Mouse (Mus musculus) 3134 (cell line): ENCODE results near the gene Yju2.
"Not testable (repeated sequence)": the region's sequence is repeated elsewhere in the genome, so short reads cannot be mapped to it uniquely, and the experiment has no call there.

Experiments
- DNase-seq: peaks from one replicate; pipeline ENCODE4 v3.0.0-alpha.2; 2011; ENCODE audit warnings: low spot score; ENCODE audit not compliant: insufficient read length; ENCODE audit errors: extremely low read depth

Yju2 gene

GRCm38 (mm10) chr17:55958918-55959728, at the start of gene Yju2:
Yju2 (plus strand) TSS chr17:55959099.
- DNase-seq, result peak; percentile 95

- peak; percentile 84 for DNase-seq
Measured at GRCm38 (mm10) chr17:55931553-55932502, 27.1 kb upstream of the Yju2 start.

DNA sequence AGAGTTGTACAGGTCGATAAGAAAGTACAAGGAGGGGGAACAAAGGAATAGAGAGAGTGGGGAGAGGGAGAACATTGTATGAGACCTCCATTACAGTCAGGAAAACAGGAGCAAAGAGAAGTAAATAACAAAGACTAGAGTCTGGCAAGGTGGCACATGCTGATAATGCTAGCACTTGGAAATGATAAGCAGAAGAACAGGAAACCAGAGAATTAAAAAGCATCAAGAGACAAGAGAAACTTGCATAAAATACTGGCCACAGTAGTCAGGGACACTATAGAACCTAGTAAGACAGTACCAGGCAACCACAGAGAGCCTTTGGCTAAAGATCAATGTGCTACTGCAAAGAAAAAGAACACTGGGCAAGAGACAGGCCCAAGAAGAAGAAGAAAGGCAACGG, 26.3 kb upstream of the Yju2 start:
- DNase-seq, result no peak

DNA sequence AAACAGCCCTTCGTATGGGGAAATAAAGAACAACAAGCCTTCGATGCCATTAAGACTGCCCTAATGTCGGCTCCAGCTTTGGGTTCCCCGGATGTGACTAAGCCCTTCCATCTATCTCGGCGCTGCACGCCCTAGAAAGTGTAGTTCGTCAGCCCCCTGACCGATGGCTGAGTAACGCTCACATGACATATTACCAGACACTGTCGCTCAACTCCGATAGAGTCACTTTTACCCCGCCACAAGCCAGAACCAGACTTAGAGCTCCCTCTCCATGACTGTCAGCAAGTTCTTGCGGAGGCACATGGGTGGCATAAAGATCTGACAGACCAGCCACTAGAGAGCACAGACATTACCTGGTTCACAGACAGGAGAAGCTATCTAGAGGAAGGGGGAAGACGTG, 25.7 kb upstream of the Yju2 start:
- no peak for DNase-seq

DNA sequence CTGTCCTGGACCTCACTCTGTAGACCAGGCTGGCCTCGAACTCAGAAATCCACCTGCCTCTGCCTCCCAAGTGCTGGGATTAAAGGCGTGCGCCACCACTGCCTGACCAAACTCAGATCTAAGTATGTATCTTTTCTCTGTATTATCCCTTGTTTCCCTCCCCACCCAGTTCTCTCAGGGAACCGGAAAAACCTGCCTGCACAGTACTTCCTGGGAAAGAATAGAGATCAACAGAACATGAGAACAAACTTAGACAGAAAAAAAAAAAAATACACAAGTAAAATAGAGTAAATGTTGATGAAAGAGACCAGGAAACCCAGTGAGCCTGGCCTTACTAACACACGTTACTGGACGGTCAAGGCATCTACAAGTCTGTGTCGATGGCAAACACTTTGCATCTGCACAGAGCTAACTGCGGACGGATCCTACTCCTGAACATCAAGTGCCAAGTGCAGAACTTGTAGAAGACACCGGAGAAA, 14.5 kb upstream of the Yju2 start:
- DNase-seq, result not testable (repeated sequence)

- DNase-seq, result peak; percentile 91
Measured at GRCm38 (mm10) chr17:55944866-55945682, 13.8 kb upstream of the Yju2 start.

DNA sequence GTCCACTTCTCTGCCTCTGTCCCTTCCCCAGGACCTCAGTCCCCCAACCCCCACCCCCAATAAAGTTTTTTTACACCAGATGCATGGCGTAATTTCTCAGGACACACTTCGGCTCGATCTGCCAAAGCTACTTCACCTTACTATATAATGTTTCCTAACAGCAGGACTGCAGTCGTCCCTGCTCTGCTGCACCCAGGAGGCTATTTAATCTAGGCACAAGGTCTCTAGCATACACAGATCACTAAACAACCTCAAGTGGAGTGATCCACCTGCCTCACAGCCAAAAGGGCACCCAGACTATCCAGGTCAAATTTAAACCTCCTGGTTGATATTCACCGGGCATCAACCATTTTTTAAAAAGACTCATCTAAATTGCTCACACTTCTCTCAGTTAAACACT, 13.2 kb upstream of the Yju2 start:
- no peak for DNase-seq

DNA sequence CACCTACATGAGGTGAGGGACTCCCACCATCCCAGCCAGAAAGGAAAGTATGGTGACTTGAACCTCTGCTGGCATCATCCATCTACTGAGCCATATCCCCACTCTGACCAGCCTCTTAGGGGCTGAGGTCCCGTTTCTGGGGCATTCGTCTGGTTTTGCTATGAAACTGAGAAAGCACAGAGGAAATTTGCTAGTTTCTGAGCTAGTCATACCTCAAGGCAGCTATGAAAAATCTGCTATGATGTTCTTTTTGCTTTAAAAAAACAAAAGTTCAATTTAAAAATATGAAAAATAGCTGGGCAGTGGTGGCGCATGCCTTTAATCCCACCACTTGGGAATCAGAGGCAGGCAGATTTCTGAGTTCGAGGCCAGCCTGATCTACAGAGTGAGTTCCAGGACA, 10.3 kb upstream of the Yju2 start:
- no peak for DNase-seq

DNA sequence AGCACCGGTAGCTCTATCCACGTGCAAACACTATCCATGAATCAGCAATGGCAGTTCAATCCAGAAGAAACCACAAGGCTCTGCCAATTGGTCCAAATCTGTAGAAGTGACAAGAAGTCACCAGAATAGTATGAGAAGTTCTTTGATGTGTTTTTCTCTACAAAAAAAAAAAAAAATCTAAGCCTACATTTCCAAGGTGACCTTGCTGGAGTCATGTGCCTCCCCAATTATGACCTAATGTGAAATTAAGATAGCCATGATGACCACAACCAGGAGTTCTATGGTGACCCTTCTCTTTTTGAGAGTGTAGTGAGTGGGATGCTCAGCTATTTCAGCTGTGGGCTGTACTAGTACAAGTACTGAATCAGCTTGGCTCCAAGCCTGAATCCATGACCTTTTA, 9.5 kb upstream of the Yju2 start, which contains the start of gene Zfp119b:
TSS of gene Zfp119b (minus strand) at position 101 of the 400 bp plus-strand sequence.
- DNase-seq, result no peak

- DNase-seq, result no peak
Measured at GRCm38 (mm10) chr17:55950601-55951000, 8.3 kb upstream of the Yju2 start.

GRCm38 (mm10) chr17:55952041-55952440, 6.9 kb upstream of the Yju2 start:
- DNase-seq, result no peak

DNA sequence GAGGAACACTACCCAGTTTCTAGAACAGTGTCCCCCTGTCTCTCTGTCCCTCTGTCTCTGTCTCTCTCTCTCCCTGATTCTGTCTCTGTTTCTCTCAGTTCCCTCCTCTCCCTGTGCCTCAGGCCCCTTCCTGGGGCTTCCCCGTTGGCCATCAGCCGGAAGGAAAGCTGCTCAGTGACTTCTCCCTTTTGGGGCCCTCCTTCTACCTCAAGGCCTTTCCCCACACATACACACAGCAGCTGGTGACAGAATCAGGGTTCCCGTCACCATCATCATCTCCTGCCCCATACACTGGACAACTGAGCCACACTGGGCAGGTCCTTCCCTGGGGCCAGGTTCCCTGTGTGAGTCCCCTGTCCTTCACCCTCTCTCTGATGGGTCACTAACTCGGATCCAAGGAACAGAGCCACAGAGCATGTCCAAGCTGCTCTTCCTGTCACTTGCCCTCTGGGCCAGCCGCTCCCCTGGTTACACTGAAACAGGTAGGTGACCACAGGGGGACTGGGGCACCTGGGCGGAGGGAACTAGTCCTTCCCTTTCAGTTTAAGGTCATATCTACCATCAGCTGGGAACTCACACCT, 6.4 kb upstream of the Yju2 start, which contains the start of gene Ebi3:
TSS of gene Ebi3 (plus strand) at position 194 of the 581 bp plus-strand sequence.
- DNase-seq, result no peak

- no peak for DNase-seq
Measured at GRCm38 (mm10) chr17:55953751-55954150, 5.1 kb upstream of the Yju2 start.

DNA sequence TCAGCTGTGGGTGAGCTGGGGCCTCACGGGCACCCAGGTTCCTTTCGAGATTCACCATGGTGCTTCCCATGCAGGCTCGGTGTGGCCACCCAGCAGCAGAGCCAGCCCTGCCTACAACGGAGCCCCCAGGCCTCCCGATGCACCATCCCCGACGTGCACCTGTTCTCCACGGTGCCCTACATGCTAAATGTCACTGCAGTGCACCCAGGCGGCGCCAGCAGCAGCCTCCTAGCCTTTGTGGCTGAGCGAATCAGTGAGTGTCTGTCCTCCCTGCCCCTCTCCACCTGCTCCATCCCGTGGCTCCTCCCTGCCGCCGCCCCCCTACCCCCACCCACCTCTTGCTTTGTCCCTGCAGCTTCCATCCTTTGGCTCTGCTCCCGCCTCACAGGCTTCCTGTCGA, 4.7 kb upstream of the Yju2 start:
- DNase-seq, result no peak

DNA sequence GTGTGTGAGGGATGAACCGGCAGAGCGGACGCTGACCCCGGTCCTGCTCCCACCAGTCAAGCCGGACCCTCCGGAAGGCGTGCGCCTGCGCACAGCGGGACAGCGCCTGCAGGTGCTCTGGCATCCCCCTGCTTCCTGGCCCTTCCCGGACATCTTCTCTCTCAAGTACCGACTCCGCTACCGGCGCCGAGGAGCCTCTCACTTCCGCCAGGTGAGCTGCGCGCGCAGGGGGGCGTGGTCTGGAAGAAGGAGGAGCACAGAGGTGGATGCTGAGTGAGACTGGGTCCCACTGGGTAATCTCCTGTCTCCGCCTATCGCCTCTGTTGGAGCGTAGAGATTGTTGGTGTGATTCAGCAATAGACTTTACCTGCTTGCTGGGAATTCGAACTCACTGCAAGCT, 2.8 kb upstream of the Yju2 start:
- DNase-seq, result no peak

GRCm38 (mm10) chr17:55956591-55956990, 2.3 kb upstream of the Yju2 start:
- DNase-seq, result no peak

DNA sequence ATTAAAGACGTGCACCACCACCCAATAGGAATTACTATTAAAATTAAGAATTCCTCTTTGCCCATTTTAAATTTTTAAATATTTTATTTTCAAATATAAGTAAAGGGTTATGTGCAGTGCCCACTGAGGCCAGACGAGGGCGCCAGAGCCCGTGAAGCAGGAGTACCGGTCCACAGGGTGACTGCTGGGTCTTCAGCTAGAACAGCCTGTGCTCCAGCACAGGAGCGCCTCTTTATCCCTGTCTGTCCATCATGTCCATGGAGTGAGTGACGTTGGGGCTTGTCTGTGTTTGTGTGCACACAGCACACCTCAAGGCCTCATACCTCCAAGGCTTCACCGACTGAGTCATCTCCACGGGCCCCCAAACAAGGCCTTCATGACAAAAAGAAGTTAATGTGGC, 1.7 kb upstream of the Yju2 start:
- peak; percentile 63 for DNase-seq

- DNase-seq, result no peak
Measured at GRCm38 (mm10) chr17:55957726-55958583, 944 bp upstream of the Yju2 start.

DNA sequence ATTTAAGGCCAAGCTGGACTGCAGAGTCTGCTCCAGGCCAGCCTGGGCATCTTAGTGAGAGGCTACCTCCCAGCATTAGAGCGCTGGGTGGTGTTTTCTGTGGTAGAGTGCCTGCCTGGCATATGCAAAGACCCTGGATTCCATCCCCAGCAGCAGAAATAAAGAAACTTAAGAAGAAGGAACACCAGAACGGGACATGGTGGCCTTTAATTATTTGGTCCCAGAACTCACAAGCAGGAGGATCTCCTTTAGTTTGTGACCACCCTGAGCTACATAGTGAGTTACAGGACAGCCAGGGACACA, 364 bp upstream of the Yju2 start:
- no peak for DNase-seq
